Mouse (Mus musculus) kidney, adult 9 months (tissue): ENCODE data around the gene Zmynd8.

Experiments
- DNase-seq: peaks from one replicate; pipeline ENCODE4 v3.0.0; 2022

Gene Zmynd8

GRCm38 (mm10) chr2:165740982-165741381 is 157.8 kb downstream of the Zmynd8 start:
- DNase-seq: no peak

DNA sequence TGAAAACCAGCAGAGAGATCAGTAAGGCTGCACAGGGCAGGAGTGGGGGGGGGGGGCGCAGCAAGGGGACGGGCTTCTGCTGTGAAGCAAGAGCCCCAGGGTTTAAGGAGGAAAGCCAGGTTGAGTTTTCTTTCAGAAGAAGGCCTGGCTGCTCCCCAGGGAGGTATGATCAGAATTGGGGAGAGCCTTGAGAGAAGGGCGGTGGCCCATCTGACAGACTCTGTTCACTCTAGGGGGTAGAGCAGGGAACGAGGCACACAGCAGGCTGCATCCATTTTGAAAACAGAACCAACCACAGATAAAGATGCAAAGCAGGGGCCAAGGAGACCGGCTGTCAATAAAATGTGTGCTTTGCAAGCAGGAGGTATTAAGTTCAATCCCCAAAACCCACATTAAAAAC is 158.4 kb downstream of the Zmynd8 start:
- no peak for DNase-seq

- no peak for DNase-seq
Measured at GRCm38 (mm10) chr2:165736297-165736696, 162.5 kb downstream of the Zmynd8 start.
